Mouse (Mus musculus) neural tube, embryonic 14.5 days (tissue): ENCODE data around the gene Ccdc32. TPM values are rescaled to one million over a fixed set of nuclear protein-coding genes. Genes with fewer than 3 reads are reported as not detected.

Experiments used
- ATAC-seq: fragments of 200-750 bp; cut with Nextera tagmentation; 2 replicates; pipeline ENCODE4 v1.8.0; 2017; ENCODE audit warnings: low read depth, mild to moderate bottlenecking, moderate TSS enrichment, moderate library complexity
- H3K27ac ChIP-seq: fragments of 300-500 bp; sonication (generic); 2 replicates; pipeline ENCODE4 v1.5.1; 2014; ENCODE audit warnings: low read depth, mild to moderate bottlenecking, control low read depth, low read length, moderate library complexity, mixed read lengths
- H3K27me3 ChIP-seq: fragments of 300-500 bp; sonication (generic); 2 replicates; pipeline ENCODE4 v1.6.1; 2014; ENCODE audit warnings: low read length; ENCODE audit not compliant: control insufficient read depth, insufficient read depth
- H3K36me3 ChIP-seq: fragments of 300-500 bp; sonication (generic); 2 replicates; pipeline ENCODE4 v1.6.1; 2014; ENCODE audit warnings: low read length, mixed read lengths; ENCODE audit not compliant: control insufficient read depth, insufficient read depth
- H3K4me1 ChIP-seq: fragments of 300-500 bp; sonication (generic); 2 replicates; pipeline ENCODE4 v1.6.1; 2014; ENCODE audit warnings: low read length; ENCODE audit not compliant: control insufficient read depth, insufficient read depth
- H3K4me2 ChIP-seq: fragments of 300-500 bp; sonication (generic); 2 replicates; pipeline ENCODE4 v1.6.1; 2014; ENCODE audit warnings: mild to moderate bottlenecking, low read depth, low read length, control low read depth
- H3K4me3 ChIP-seq: fragments of 300-500 bp; sonication (generic); 2 replicates; pipeline ENCODE4 v1.5.1; 2014; ENCODE audit warnings: low read depth, low read length, control low read depth, mixed read lengths
- H3K9ac ChIP-seq: fragments of 300-500 bp; sonication (generic); replicated peaks from 2 replicates; pipeline ENCODE4 v1.6.1; 2014; ENCODE audit warnings: low read depth, mild to moderate bottlenecking, control low read depth, low read length, mixed read lengths
- H3K9me3 ChIP-seq: fragments of 300-500 bp; sonication (generic); 2 replicates; pipeline ENCODE4 v1.6.1; 2016; ENCODE audit warnings: low read length; ENCODE audit not compliant: control insufficient read depth
- WGBS: fragments of 180-500 bp; shearing (Covaris S2); extraction: QIAGEN DNeasy Blood & Tissue Kit; methylation state at CpG from one replicate; pipeline ENCODE4 v1.1.7; 2014; 5-methylcytosine and 5-hydroxymethylcytosine counted together
- polyA plus RNA-seq: library from polyadenylated mRNA; unstranded; fragments of >200 nt; fragmentation: Nextera tagmentation; extraction: Ambion mirVana; gene quantifications from 2 replicates; pipeline ENCODE4 v1.2.1, GENCODE M21; 2014

The Ccdc32 gene
- polyA plus RNA-seq, 1 experiment from 2014 or later: 38.5 TPM

- WGBS: 80% methylated on average over 6 of the region's 6 CpGs
- no peak overlapping the region for H3K4me2 ChIP-seq
Measured at GRCm38 (mm10) chr2:118998115-118998866, 30.9 kb downstream of the Ccdc32 start.

DNA sequence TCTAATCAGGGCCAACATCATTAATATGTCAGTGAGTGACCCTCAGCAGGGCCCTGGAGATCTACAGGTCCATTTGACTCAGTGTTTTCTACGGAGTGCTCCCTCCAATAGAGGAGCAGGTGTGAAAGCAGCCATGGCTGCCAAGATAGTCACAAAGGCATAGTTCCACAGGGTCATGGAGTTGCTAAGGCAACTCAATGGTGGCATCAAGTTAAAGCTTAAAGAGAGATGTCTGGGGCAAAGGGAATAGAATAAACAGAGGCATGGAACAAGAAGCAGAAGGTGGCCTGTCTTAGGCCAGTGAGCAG, 32.4 kb downstream of the Ccdc32 start:
- H3K27me3 ChIP-seq: no peaks in the 10 kb centered on the region
- H3K9me3 ChIP-seq: no peaks in the 10 kb centered on the region
- peak overlapping the region; percentile 26; the same call in 1 of the 2 replicates for H3K4me2 ChIP-seq
- no peaks in the 10 kb centered on the region for H3K36me3 ChIP-seq
- H3K4me1 ChIP-seq: peaks cover 9% of the 10 kb centered on the region; the same call in 1 of the 2 replicates
- 13% methylated on average over 1 of the region's 1 CpGs for WGBS
- H3K27ac ChIP-seq: peak overlapping the region; percentile 73
- H3K9ac ChIP-seq: 0 out of 2 replicates have a peak overlapping the region, but pooled peaks have one; percentile 13
- ATAC-seq: peak; percentile 19; the same call in 1 of the 2 replicates
- no peak overlapping the region for H3K4me3 ChIP-seq

More at GRCm38 (mm10) chr2:118998115-118998866, 30.9 kb downstream of the Ccdc32 start:
- Histone ChIP-seq H3K36me3 (no peaks in the 10 kb centered on the region), H3K9me3 (no peaks in the 10 kb centered on the region), H3K27me3 (no peaks in the 10 kb centered on the region), H3K4me3 (no peak overlapping the region), H3K9ac (no peak overlapping the region), H3K27ac (no peak overlapping the region), H3K4me1 (peaks cover 9% of the 10 kb centered on the region; the same call in 1 of the 2 replicates)
- no peak for ATAC-seq

DNA sequence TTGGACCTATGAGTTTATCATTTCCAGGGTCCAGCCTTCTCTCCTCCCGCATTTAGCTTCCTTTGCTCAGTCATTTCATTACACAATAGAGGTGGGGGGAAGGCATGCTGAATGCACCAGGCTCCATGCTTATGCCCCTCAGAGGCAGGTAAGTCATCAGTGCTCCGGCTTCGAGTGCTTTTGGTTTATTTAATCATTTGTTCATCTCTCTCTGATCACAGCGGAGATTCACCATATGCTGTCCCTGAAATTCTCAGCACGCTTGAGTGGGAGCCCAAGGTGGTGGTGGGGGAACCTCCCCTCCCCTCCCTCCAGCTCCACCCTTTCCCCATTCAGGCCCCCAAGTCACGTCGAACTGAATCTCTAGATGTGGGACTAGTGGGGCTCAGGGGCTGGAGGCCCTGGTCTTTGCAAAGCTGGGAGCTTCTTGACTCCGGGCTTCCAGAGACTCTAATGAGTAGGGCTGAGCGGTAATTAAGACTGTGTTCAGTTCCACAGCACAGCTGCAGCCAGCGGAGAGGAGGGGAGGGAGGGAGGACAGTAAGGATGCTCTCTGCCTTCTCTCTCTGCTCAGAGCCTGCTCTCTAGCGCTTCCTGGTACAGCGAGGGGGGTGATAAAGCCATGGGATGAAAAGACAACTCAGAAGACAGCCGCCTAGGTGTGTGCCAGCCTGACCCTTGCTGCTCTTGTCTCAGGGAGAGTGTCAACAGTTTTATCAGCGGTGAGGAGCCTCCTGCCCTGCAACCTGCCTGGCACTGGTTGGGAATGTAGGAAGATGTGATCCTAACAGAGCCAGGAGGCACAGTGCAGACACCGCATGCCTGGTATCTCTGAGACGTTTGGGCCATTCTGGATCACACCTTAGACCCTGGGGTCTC, 33.0 kb downstream of the Ccdc32 start:
- WGBS: 22% methylated on average over 15 of the region's 16 CpGs
- Histone ChIP-seq H3K9ac (0 out of 2 replicates have a peak overlapping the region, but pooled peaks have one; percentile 13), H3K4me3 (no peak overlapping the region), H3K9me3 (no peaks in the 10 kb centered on the region), H3K4me2 (peak overlapping the region; percentile 26; the same call in 1 of the 2 replicates), H3K27ac (peak overlapping the region; percentile 73), H3K4me1 (peaks cover 9% of the 10 kb centered on the region; the same call in 1 of the 2 replicates), H3K36me3 (no peaks in the 10 kb centered on the region), H3K27me3 (no peaks in the 10 kb centered on the region)
- ATAC-seq: peak; percentile 93

- no peaks in the 10 kb centered on the region for H3K9me3 ChIP-seq
- H3K4me1 ChIP-seq: peaks cover 9% of the 10 kb centered on the region; the same call in 1 of the 2 replicates
- peak overlapping the region; percentile 26; the same call in 1 of the 2 replicates for H3K4me2 ChIP-seq
- no peaks in the 10 kb centered on the region for H3K27me3 ChIP-seq
- peak overlapping the region; percentile 73; the same call in 1 of the 2 replicates for H3K27ac ChIP-seq
- H3K9ac ChIP-seq: no peak overlapping the region
- peak; percentile 81 for ATAC-seq
- WGBS: 27% methylated on average over 5 of the region's 5 CpGs
- no peak overlapping the region for H3K4me3 ChIP-seq
- no peaks in the 10 kb centered on the region for H3K36me3 ChIP-seq
Measured at GRCm38 (mm10) chr2:118995490-118995889, 33.7 kb downstream of the Ccdc32 start.

GRCm38 (mm10) chr2:118983812-118984211, 45.4 kb downstream of the Ccdc32 start:
- Histone ChIP-seq H3K36me3 (no peaks in the 10 kb centered on the region), H3K4me1 (no peaks in the 10 kb centered on the region), H3K9me3 (no peaks in the 10 kb centered on the region), H3K4me2 (no peak overlapping the region), H3K27ac (no peak overlapping the region), H3K27me3 (no peaks in the 10 kb centered on the region), H3K4me3 (no peak overlapping the region), H3K9ac (no peak overlapping the region)
- WGBS: 75% methylated on average over 8 of the region's 8 CpGs
- ATAC-seq: no peak

DNA sequence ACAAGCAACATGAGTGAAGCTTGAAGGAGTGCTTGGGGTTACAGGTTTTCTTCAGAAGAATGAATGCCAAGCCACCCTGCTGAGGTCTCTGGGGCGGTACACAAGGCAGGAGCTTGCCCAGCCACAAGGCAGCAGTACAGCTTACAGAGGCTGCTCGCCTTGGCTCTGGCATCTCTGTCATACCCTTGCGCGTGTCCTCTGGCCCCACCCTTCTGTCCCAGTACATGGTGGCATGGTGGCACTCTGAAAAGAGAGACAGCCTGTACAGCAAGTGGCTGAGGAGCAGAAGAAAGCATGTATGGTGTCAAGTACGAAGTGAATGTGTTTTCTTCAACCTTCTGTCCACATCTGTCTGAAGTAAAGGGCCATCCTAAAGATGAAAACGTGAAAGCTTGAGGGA, 48.4 kb downstream of the Ccdc32 start:
- ATAC-seq: no peak
- H3K27ac ChIP-seq: no peak overlapping the region
- WGBS: 79% methylated on average over 6 of the region's 6 CpGs

GRCm38 (mm10) chr2:118978064-118978463, 51.1 kb downstream of the Ccdc32 start:
- no peak overlapping the region for H3K4me2 ChIP-seq
- 32% methylated on average over 6 of the region's 6 CpGs for WGBS

More for the DNA sequence above, 48.4 kb downstream of the Ccdc32 start:
- no peak overlapping the region for H3K9ac ChIP-seq
- no peak overlapping the region for H3K4me2 ChIP-seq
- H3K4me1 ChIP-seq: 0 out of 2 replicates have a peak, but pooled peaks cover under 1% of the 10 kb centered on the region
- H3K27me3 ChIP-seq: no peaks in the 10 kb centered on the region
- no peaks in the 10 kb centered on the region for H3K36me3 ChIP-seq
- H3K4me3 ChIP-seq: no peak overlapping the region
- H3K9me3 ChIP-seq: no peaks in the 10 kb centered on the region

GRCm38 (mm10) chr2:118976941-118977340, 52.3 kb downstream of the Ccdc32 start:
- Histone ChIP-seq H3K36me3 (no peaks in the 10 kb centered on the region), H3K9me3 (no peaks in the 10 kb centered on the region), H3K9ac (peak overlapping the region; percentile 58; the same call in 1 of the 2 replicates), H3K4me2 (peak overlapping the region; percentile 72), H3K27me3 (peaks cover 12% of the 10 kb centered on the region), H3K4me1 (0 out of 2 replicates have a peak, but pooled peaks cover 4% of the 10 kb centered on the region), H3K4me3 (peak overlapping the region; percentile 46), H3K27ac (no peak overlapping the region; the same call in 1 of the 2 replicates)
- WGBS: 17% methylated on average over 5 of the region's 5 CpGs
- ATAC-seq: no peak

More at GRCm38 (mm10) chr2:118978064-118978463, 51.1 kb downstream of the Ccdc32 start:
- no peaks in the 10 kb centered on the region for H3K36me3 ChIP-seq
- H3K27me3 ChIP-seq: peaks cover 12% of the 10 kb centered on the region
- no peak overlapping the region for H3K4me3 ChIP-seq
- 0 out of 2 replicates have a peak, but pooled peaks cover 4% of the 10 kb centered on the region for H3K4me1 ChIP-seq
- no peak overlapping the region for H3K27ac ChIP-seq
- no peak overlapping the region for H3K9ac ChIP-seq
- ATAC-seq: no peak
- H3K9me3 ChIP-seq: no peaks in the 10 kb centered on the region
